Mouse (Mus musculus) CH12F3 (cell line): ENCODE data around the gene Prm1.

Experiments
- in situ Hi-C: fragments of 300-500 bp; cut with MboI; formaldehyde crosslinking; loops from 2 replicates; pipeline ENCODE4 v1.14.3; 2020; ENCODE audit warnings: low sequenced_read_pairs

Prm1 gene

GRCm38 (mm10) chr16:10805789-10806527 lies at the start of gene Prm1:
Gene Prm1, minus strand, starts transcription at chr16:10805839.
- in situ Hi-C loops = no loop called here

DNA sequence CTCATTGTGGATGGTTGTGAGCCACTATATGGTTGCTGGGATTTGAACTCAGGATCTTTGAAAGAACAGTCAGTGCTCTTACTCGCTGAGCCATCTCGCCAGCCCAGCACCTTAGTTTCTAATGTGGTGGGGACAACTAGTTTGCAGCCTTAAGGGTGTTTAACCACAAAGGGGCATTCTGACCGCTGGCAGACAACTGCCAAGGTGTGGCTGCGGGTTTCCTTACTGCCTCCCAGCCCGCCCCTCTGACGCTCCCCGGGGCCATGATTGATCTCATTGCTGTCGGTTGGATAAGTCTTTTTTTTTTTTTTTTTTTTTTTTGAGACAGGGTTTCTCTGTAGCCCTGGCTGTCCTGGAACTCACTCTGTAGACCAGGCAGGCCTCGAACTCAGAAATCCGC lies 46.6 kb upstream of the Prm1 start:
- in situ Hi-C loops = loop anchor here (10.0 kb wide), 1 partner anchor 267 kb away; no protein-coding TSS in a partner anchor

DNA sequence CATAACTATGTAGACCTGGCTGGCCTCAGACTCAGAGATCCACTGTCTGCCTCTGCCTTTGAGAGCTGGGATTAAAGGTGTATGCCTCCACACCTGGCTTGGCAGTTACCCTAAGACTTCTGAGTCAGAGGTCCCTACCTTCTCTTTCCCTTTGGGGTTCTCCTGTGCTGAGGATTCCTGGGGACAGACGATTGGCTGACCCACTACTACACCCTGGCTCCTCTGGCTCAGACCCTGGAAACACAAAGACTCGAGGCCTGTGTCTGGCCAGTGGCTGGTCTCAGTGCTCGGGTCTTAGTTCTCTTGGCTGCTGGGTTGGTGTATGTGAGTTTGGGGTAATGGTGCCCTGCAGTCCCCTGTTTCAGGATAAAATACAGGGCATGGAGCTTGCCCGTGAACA lies 45.3 kb upstream of the Prm1 start:
- in situ Hi-C loops = loop anchor here (10.0 kb wide), 1 partner anchor 266 kb away; no protein-coding TSS in a partner anchor

DNA sequence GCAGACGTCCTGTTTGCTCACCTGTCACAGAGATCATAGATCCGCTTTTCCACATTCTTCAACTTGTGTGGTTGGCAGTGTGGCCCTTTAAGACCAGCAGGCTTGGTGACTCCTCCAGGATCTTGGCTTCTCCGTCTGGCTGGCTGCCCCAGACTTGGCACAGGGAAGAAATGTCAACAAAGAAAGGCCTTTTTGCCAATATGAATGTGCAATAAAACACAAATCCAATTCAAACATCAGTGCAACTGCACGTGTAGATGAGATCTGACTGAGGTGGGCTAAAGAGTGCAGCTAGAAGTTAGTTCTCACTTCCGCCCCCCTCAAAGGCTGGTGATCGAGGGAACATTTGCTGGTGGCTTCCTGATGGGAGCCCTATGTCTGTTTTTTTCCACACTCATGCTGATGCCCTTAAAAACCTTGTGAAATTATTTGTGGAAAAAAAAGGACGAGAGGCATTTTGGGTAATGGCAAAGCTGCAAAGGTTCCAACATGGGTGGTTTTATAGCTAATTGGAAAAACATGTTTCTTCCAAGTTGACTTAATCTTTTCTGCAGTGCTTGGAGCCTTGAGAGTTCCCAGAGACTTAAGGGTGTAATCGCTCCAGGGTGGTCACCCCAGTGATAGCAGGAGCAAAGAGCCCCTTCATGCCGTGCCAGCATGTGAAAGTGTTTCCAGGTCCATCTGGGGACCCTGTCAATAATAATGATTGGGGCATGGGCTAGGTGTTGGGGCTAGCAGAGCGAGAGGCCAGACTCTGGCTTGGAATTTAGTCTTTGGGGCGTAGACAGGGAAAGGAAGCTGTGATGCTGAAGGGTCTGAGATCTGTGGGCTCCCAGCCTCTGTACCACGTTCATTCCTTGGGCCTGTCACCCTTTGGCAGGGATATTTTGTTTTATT lies 44.6 kb upstream of the Prm1 start:
- in situ Hi-C loops = loop anchor here (10.0 kb wide), 1 partner anchor 265 kb away; no protein-coding TSS in a partner anchor

GRCm38 (mm10) chr16:10846503-10846902 lies 40.9 kb upstream of the Prm1 start:
- in situ Hi-C loops = no loop called here

DNA sequence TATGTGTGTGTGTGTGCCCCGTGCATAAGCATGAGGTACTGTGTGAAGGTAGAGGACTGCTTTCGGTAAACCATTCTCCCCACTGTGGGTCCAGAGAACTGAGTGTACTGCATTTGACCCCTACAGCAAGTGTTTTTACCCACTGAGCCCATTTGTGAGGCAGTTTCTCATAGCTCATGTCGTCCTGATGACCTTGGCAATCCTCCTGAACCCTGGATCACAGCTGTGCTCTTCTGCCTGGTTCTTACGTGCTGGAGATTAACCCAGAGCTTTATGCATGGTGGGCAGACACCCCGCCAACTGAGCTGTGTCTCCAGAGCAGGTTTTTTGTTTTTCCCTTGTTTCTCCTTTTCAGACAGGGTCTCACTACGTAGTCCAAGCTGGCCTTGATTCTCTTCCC lies 40.3 kb upstream of the Prm1 start:
- in situ Hi-C loops = no loop called here

GRCm38 (mm10) chr16:10844319-10844670 lies 38.7 kb upstream of the Prm1 start:
- in situ Hi-C loops = no loop called here

DNA sequence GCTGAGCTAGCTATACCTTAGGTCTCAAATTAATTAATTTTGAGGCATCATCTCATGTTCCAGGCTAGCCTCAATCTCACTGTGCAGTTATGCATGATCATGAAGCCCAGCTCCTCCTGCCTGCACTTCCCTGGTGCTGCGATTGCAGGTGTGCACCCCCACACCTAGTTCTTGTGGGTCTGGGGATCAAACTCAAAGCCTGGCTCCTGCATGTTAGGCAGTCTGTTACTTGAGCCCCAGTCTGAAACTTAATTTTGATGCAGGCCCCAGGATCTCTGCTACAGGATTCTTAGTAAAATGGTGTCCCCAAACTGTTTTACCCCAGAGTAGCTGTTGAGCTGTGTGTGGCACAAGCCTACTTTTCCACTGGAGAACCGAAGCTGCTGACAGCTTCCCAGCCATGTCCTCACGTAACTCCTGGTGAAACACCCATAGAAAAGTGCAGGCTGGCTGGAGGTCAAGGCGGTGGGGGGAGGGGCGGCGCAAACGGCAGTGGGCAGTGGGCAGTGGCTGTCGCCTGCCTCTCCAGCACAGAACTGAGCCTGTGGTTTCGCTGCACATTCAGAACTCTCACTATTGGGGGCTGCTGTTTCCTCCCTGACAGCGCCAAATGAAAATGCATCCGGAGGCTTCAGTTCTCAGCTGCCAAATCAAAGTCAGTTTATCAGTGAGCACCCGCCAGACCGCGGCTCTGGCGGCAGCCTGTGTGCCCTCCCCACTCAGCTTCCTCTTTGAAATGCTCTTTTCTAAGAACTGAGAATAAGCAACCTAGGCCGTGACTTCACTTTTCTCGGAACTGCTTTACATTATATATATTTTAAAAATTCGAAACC lies 38.1 kb upstream of the Prm1 start:
- in situ Hi-C loops = no loop called here

- in situ Hi-C loops = no loop called here
These were observed 36.7 kb upstream of the Prm1 start for GRCm38 (mm10) chr16:10842282-10842855.

GRCm38 (mm10) chr16:10840018-10840417 lies 34.4 kb upstream of the Prm1 start:
- in situ Hi-C loops = no loop called here

DNA sequence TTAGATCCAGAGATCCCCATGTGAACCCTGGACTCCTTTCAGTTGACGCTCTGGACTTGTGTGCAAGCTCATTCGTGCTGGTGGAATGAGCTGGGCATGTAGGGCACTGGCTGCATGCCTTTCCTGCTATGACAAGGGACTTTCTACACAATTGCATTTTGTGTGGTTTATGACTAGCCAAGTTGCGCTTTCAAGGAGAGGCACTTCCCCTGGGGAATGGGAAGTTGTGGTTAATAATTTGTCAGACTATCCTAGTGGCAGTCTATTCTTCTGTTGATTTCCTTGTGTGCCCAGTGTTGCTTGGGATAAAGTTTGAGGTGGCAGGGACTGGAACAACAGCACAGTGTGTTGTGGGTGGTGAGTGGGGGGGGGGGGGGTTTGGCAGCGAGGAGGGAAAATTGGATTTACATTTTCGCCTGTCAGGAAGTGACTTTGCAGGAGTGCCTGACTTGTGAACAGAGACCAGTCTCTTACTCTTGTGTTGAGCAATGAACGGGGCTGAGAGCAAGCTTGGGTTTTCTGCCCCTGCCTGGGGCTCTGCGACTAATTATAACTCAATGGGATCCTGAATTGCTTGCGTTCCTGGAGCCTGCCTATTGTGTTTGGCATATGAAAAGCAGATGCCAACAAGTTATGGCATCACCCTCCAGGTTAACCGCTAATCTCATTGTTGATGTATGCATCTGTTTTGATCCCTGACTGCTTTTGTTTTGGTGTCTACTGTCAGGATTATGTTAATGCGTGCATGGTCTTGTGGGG lies 33.0 kb upstream of the Prm1 start:
- in situ Hi-C loops = no loop called here

- in situ Hi-C loops = no loop called here
These were observed 32.3 kb upstream of the Prm1 start for GRCm38 (mm10) chr16:10837903-10838302.

- in situ Hi-C loops = no loop called here
These were observed 31.6 kb upstream of the Prm1 start for GRCm38 (mm10) chr16:10837250-10837649.

DNA sequence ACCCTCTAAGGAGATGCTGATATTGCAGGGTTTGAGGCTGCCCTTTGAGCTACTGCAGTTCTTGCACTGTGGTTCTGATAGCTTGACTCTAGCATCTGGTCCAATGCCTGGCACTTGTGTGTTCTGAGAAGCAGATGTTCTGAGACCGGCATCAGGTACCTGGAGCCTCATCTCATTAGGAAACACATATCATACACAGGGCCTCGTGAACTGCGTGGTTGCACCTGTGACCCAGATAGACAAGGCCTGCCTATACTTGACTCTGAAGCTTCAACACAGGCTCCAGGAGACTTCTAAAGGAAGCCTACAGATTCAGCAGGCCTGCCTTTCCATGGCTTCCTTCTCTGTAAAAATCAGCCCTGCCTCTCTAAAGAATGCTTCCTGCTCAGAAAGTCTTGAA lies 30.7 kb upstream of the Prm1 start:
- in situ Hi-C loops = no loop called here

DNA sequence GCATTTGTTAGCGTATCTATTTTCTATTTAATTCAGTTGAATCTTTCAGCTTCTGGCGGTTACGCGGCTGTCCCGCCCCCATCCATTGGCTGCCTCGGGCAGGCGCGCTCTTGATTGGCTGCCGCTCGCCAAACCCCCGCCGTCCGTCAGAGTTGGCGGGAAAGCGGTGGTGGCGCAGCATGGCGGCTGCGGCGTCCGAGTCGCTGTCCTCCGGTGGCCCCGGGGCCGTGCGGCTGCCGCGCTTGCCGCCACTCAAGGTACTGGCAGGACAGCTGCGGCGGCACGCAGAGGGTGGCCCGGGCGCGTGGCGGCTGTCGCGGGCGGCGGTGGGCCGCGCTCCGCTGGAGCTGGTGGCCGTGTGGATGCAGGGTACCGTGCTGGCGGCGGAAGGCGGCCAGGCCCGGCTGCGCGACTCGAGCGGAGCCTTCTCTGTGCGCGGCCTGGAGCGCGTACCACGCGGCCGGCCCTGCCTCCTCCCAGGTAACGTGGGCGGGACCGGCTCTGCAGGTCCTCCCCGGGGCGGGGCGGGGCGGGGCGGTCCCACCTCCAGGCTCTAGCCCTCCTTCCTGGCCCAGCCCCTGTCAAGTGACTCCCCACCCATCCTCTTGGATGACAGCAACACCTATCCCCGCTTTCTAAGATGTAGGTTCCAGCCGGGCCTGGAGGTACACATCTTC lies 29.4 kb upstream of the Prm1 start, which contains the start of gene Rmi2:
Rmi2 (plus strand) TSS at position 149 of the 677 bp plus-strand sequence.
- in situ Hi-C loops = no loop called here

DNA sequence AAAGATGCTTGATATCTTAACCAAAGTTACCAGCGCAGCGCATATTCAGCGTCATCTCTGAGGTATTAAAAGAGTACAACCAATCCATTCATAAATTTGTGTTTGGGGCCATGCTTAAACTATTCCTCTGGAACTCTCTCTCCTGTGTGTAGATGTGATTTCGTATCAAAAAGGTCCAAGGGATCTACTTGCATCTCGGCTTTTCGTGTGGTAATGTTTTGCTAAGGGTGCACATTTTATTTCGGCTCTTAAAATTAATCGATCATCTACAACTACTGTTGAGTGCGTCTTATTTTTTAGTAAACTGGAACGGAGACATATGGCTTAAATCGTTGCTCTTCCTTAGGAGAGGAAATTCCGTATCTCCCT lies 28.9 kb upstream of the Prm1 start:
- in situ Hi-C loops = no loop called here

DNA sequence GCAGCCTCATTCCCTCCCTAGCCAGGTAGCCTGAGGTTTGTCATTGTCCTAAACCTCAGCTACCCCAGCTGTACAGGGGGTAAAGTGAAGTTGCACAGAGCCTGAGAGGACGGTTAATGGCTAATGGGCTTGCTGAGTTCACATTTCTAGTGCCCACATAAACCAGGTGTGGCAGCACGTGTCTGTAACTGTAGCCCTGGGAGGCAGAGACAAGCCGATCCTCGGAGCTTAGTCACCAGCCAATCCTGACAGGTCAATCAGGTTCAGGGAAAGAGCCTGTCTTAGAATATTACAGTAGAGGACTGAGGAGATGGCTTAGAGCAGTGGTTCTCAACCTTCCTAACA lies 22.8 kb upstream of the Prm1 start:
- in situ Hi-C loops = no loop called here

GRCm38 (mm10) chr16:10827766-10828460 lies 22.3 kb upstream of the Prm1 start:
- in situ Hi-C loops = no loop called here

DNA sequence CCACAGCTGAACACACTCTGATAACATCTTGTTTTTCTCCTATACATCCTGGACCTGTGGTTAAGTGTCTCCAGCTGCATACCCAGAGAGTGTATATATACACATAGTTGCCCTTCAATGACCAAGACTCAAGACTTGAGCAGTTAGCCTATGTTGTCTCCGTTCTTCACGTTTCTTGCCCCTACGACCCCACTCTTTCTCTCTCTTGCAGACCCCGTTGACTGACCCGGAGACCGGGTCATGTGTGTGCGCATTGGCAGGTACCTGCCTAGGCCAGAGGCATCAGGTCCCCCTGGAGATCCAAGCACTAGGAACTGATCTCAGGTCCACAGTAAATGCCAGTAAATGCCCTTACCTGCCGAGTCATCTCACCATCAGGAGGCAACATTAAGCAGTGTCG lies 21.6 kb upstream of the Prm1 start:
- in situ Hi-C loops = no loop called here
